Comparison of ENCODE assay signal across 10 mouse cellular contexts in genomic region chr12:94190620-94191081, GRCm38 (mm10).
DNase-seq lines count a peak whose midpoint lies in the region; ATAC-seq lines count a peak whose summit lies in the region.
"Had no signal": no experiment of that assay in that cellular context is flagged by ENCODE, and none has a peak within 500 bp of the region (broad histone marks: within the 10 kb centered on the region; RNA-seq: fewer than 3 reads in every experiment).

No protein-coding gene starts in this region.

- H3K27ac ChIP-seq in forebrain, embryonic 14.5 days (ENCODE audit: low read depth, low read length): no peak overlapping the region
- no peak overlapping the region for H3K27ac ChIP-seq in limb, embryonic 11.5 days (replicated peaks; ENCODE audit: low read depth, low read length)
- no peak overlapping the region for H3K27ac ChIP-seq in midbrain, embryonic 16.5 days (ENCODE audit: low read length)
- H3K27ac ChIP-seq: liver, embryonic 13.5 days had no signal

- no peak overlapping the region for H3K9ac ChIP-seq in forebrain, embryonic 14.5 days (ENCODE audit: low read length)
- no peak overlapping the region; the same call in 1 of the 2 replicates for H3K9ac ChIP-seq in limb, embryonic 11.5 days (ENCODE audit: low read length)
- no peak overlapping the region for H3K9ac ChIP-seq in midbrain, embryonic 16.5 days (ENCODE audit: low read depth, low read length)
- H3K9ac ChIP-seq: liver, embryonic 13.5 days had no signal

- no peaks in the 10 kb centered on the region for H3K27me3 ChIP-seq in forebrain, embryonic 14.5 days (replicated peaks; ENCODE audit: control insufficient read depth, insufficient read depth, low read length)
- no peaks in the 10 kb centered on the region for H3K27me3 ChIP-seq in limb, embryonic 11.5 days (ENCODE audit: control insufficient read depth, insufficient read depth, low read length)
- H3K27me3 ChIP-seq in midbrain, embryonic 16.5 days (ENCODE audit: control insufficient read depth, insufficient read depth, low read depth, low read length): no peaks in the 10 kb centered on the region
- H3K27me3 ChIP-seq: liver, embryonic 13.5 days had no signal

- H3K9me3 ChIP-seq in forebrain, embryonic 14.5 days (replicated peaks; ENCODE audit: control insufficient read depth, low read length): no peaks in the 10 kb centered on the region
- H3K9me3 ChIP-seq in limb, embryonic 11.5 days (ENCODE audit: control insufficient read depth, low read length): no peaks in the 10 kb centered on the region
- H3K9me3 ChIP-seq in midbrain, embryonic 16.5 days (replicated peaks; ENCODE audit: control insufficient read depth, low read length, poor library complexity, severe bottlenecking): no peaks in the 10 kb centered on the region
- H3K9me3 ChIP-seq: liver, embryonic 13.5 days had no signal

- ATAC-seq in forebrain, embryonic 14.5 days: no peak
- no peak for ATAC-seq in limb, embryonic 11.5 days (ENCODE audit: insufficient number of reproducible peaks, low FRiP score, low TSS enrichment, low read depth)
- 0 out of 2 replicates have a peak, but pooled peaks have one; percentile 17 for ATAC-seq in midbrain, embryonic 16.5 days
- no peak for ATAC-seq in frontal cortex, adult (ENCODE audit: low TSS enrichment)

- intact Hi-C loops in left cerebral cortex, postnatal 4 days (cut with DNase I): no loop called here
- intact Hi-C loops in heart, postnatal 36 days (cut with DNase I): loop anchor here (5.0 to 10.0 kb wide), 3 partner anchors 294 to 1502 kb away; partner anchors contain the start of gene Flrt2

- peak; percentile 59 for DNase-seq in left cerebral cortex, postnatal 4 days
- no peak for DNase-seq in left cerebral cortex, adult 8-10 months (ENCODE audit: low spot score in 2 of 2)
- peak; percentile 22 for DNase-seq in forebrain, embryonic 14.5 days (ENCODE audit: low spot score)
- peak; percentile 29 to 39 for DNase-seq in heart, postnatal 36 days
- DNase-seq in limb, embryonic 11.5 days (ENCODE audit: low spot score): peak; percentile 33
- DNase-seq in thymus, postnatal 14 days: no peak
- DNase-seq: liver, embryonic 13.5 days had no signal

- H3K36me3 ChIP-seq in forebrain, embryonic 14.5 days (ENCODE audit: control insufficient read depth, insufficient read depth, low read length): no peaks in the 10 kb centered on the region
- H3K36me3 ChIP-seq in limb, embryonic 11.5 days (ENCODE audit: control insufficient read depth, insufficient read depth, low read length): no peaks in the 10 kb centered on the region
- H3K36me3 ChIP-seq in midbrain, embryonic 16.5 days (ENCODE audit: control insufficient read depth, insufficient read depth, low read length): no peaks in the 10 kb centered on the region
- H3K36me3 ChIP-seq: G1E; liver, embryonic 13.5 days had no signal

- H3K4me2 ChIP-seq in forebrain, embryonic 14.5 days (ENCODE audit: low read length): no peak overlapping the region
- no peak overlapping the region for H3K4me2 ChIP-seq in limb, embryonic 11.5 days (ENCODE audit: low read depth, severe bottlenecking)
- H3K4me2 ChIP-seq in midbrain, embryonic 16.5 days (ENCODE audit: low read length): no peak overlapping the region
- H3K4me2 ChIP-seq: liver, embryonic 13.5 days had no signal

- H3K4me3 ChIP-seq in forebrain, embryonic 14.5 days (ENCODE audit: low read depth, low read length): no peak overlapping the region
- no peak overlapping the region for H3K4me3 ChIP-seq in limb, embryonic 11.5 days (ENCODE audit: low read depth, low read length)
- no peak overlapping the region for H3K4me3 ChIP-seq in midbrain, embryonic 16.5 days (ENCODE audit: low read depth, low read length)
- H3K4me3 ChIP-seq: liver, embryonic 13.5 days had no signal

- WGBS in forebrain, embryonic 14.5 days: 75% methylated on average over 4 of the region's 4 CpGs
- WGBS in limb, embryonic 11.5 days: 68% methylated on average over 4 of the region's 4 CpGs
- whole genome bisulfite sequencing in midbrain, embryonic 16.5 days: 76% methylated on average over 4 of the region's 4 CpGs

- no peaks in the 10 kb centered on the region for H3K4me1 ChIP-seq in forebrain, embryonic 14.5 days (ENCODE audit: control insufficient read depth, insufficient read depth, low read length)
- H3K4me1 ChIP-seq in limb, embryonic 11.5 days (ENCODE audit: control insufficient read depth, insufficient read depth, low read length): no peaks in the 10 kb centered on the region
- no peaks in the 10 kb centered on the region for H3K4me1 ChIP-seq in midbrain, embryonic 16.5 days (ENCODE audit: control insufficient read depth, insufficient read depth, low read length)
- H3K4me1 ChIP-seq: liver, embryonic 13.5 days had no signal

Comparison
In these comparisons a context has a peak if more than half of its experiments do, and no peak if none do; other contexts are left out.
1. DNase-seq: peak in left cerebral cortex, postnatal 4 days (single experiment), forebrain, embryonic 14.5 days (single experiment), heart, postnatal 36 days (2 of 2) and limb, embryonic 11.5 days (single experiment); none in left cerebral cortex, adult 8-10 months (0 of 2) and thymus, postnatal 14 days (single experiment).